Mouse (Mus musculus) A20 (cell line): Measurements from ENCODE around the gene 2010300C02Rik.

Experiments
- DNase-seq: peaks from one replicate; pipeline ENCODE4 v3.0.0-alpha.2; 2011; ENCODE audit warnings: low read depth, low spot score

Gene 2010300C02Rik

GRCm38 (mm10) chr1:37572528-37573272 is 147.2 kb downstream of the 2010300C02Rik start:
- no peak for DNase-seq

- no peak for DNase-seq
These were observed 151.5 kb downstream of the 2010300C02Rik start for GRCm38 (mm10) chr1:37568379-37568778.

GRCm38 (mm10) chr1:37566754-37567153 is 153.1 kb downstream of the 2010300C02Rik start:
- peak; percentile 47 for DNase-seq

- DNase-seq: no peak
These were observed 153.5 kb downstream of the 2010300C02Rik start for GRCm38 (mm10) chr1:37566344-37566743.

GRCm38 (mm10) chr1:37565396-37565795 is 154.5 kb downstream of the 2010300C02Rik start:
- DNase-seq: no peak

- peak; percentile 47 for DNase-seq
These were observed 157.9 kb downstream of the 2010300C02Rik start for GRCm38 (mm10) chr1:37561955-37562354.
